Mouse (Mus musculus) B cell, adult 62 days (primary cell): ENCODE results near the gene Zfp654. TPM values are rescaled to one million over a fixed set of nuclear protein-coding genes. Genes with fewer than 3 reads are reported as not detected.

Experiments
- total RNA-seq: library from RNA; stranded (reverse); gene quantifications from 4 replicates; pipeline ENCODE4 v1.2.4, GENCODE M21; 2023

The Zfp654 gene
- 15.8 to 19.7 TPM (median 17.2 TPM) in 4 replicates for total RNA-seq

DNA sequence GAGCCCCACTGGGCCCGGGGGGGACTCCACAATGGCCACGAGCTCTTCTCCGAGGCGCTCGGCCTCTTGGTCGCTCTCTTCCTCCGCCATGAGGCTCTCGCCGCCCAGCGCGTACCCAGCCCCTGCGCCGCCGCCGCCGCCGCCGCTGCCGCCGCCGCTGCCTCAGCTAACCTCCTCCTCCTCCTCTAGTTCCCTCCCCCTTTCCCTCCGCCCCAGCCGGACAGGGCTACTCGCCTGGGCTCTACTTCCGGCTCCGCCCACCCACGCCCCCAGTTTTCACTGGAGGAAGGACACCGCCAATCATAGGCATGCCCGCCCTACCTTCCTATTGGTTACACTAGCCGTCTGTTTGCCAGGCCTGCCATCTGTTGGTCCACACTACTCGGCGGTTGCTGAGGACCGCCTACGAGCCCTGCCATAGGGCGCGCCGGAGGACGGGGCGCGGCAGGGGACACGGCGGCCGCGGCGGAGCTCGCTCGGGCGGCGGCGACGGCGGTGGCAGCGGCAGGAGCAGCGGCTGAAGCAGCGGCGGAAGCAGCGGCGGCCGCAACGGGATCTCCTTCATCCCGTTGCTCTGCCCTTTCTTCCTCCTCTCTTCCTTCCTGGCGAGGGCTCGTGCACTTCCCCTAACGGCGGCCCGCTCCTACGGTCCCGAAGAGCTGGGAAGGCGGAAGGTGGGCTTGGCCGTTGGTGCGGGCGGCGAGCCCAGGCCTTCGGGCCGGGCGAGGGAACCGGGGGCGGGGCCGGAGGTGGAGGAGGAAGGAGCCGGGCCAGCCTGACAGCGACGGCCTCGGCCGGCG is at the start of gene Zfp654, which contains the start of gene Cggbp1:
Gene Zfp654, minus strand, starts transcription at position 90 of the 800 bp plus-strand sequence.
Gene Cggbp1, plus strand, starts transcription at position 434 of the 800 bp plus-strand sequence.

DNA sequence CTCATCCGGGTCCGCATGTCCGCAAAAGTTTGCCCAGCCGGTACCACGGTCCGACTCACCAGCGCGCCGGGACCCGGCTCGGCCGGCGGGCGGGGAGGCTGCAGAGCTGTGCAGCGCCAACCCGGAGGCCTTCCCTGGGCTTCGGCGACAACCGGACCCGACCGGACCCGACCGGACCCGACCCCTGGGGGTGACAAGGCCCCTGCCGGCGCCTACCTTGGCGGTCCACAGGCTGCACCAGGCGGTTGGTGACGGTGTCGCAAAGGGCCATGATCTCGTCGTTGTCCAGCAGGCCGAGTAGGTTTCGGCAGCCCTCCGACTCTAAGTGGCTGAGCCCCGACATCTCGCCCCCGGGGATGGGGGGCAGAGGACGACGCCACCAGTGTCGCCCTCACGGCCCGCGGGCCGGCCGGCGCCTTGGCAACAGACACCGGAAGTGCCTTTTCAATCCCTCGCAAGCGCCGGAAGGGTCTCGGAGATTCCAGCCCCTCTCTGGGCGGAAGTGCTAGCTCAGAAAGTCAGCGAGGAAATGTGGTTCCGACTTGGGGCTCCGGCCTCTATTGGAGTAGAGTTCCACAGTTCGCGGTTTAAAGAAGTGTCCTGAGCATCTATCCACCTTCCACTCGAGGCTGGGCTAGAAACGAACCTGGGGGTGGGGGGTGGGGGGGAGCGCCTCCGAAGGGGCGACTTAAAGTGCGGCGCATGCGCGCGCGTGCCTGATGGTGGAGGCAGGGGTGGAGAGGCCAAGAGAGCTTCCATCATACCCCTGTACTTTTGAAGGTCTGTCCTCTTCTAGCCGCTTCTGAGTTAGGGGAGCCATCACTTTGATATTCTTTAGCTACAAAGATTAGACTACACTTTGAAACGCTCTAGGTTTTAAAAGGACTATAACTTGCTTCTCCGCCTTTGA is 80.7 kb downstream of the Zfp654 start, which contains the start of gene 4930453N24Rik:
Gene 4930453N24Rik, minus strand, starts transcription at position 641 of the 910 bp plus-strand sequence.

Other genes starting within 250 kb of the Zfp654 start
- not detected in 4 replicates for gene Csnka2ip, start 249.2 kb downstream of the Zfp654 start, total RNA-seq
- 23.1 to 29.5 TPM (median 27.5 TPM) in 4 replicates for gene 4930453N24Rik, start 80.5 kb downstream of the Zfp654 start, total RNA-seq
- 102 to 122 TPM (median 110 TPM) in 4 replicates for gene Cggbp1, start 344 bp upstream of the Zfp654 start, total RNA-seq